Mouse (Mus musculus) forelimb bud, embryonic 11.5 days (tissue): ENCODE data around the gene Slc22a23.
"Not testable (repeated sequence)": the region's sequence is repeated elsewhere in the genome, so short reads cannot be mapped to it uniquely, and the experiment has no call there.

Experiments used
- DNase-seq: peaks from one replicate; pipeline ENCODE4 v3.0.0-alpha.2; 2012; ENCODE audit warnings: low read depth, low spot score

The Slc22a23 gene

DNA sequence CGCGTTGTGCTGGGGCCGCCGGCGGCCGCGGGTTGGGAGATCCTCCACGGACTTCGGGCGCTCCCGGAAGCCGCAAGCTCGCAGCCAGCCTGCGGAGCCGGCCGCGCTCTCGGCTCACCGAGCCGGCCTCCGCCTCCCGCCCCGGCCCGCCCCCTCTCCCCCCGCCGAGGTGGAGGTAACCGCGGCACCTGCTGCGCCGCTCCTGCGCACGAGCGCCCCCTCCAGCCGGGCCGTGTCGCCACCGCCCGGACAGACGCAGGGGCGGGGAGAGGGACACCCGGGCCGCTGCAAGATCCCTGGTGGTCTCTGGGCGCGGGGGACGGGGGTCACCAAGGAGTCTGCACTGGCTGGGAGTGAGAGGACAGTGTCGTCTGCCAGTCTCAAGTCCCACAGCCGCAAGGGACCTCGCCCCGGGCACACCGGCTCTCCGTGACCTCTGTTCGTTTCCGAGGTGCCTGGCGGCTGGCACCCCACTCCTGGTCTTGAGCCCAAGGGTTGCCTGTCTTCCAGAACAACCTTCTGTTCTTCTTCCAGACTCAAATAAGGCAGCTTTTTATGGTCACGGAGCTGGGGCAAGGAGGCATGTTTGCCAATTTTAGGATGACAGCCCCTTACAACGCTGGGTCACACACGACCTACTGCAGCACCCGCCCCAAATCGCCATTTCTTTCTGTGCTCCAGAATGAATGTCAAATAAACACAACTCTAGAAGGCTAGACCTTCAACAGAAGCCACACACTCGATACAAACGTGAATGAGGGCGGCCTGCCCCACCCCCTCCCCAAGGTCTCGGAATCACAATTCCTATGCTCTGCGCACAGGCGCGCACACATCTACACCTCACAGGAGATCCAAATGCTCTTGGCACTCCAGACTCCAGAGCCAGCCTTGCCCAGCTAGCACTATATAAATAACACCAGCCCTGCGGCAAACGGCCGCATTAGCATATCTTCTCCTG, at the start of gene Slc22a23:
TSS of gene Slc22a23 (minus strand) at position 55 of the 958 bp plus-strand sequence.
- peak; percentile 59 for DNase-seq

DNA sequence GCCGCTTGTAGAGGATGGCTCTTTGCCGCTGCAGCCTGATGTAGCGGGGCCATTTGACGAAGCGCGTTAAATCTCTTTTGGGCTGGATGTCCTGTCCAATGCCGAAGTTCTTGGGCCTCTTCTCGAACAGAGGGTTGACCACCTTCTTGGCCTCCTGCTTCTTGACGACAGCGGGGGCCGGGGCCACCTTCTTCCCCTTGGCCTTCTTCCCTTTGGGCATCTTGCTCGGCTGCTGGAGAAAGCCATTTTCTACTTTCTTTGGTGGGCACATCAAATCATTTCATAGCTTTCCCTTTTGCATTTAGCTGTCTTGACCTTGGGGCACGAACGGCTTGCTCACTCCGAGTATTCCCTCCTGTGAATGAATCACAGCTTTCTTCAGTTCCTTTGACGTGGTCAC, 49.3 kb upstream of the Slc22a23 start:
- DNase-seq = not testable (repeated sequence)

DNA sequence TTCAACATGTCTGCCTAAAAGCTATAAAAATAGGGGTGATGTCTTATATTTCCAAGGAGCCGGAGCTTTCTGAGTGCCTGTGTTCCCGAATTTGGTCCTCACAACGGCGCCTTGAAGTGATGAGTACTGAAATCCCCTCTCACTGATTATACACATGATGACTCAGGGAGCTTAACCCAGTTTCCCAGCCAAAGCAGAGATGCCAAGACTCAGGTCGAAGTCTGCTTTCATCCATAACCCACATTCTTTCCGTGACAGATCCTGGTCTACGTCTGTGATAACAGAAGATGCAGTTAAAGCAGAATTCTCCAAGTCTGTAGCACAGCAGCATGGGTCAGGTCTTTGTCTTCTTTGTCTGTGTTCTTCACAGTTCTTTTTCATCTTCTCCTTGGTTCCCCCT, 47.4 kb upstream of the Slc22a23 start:
- DNase-seq = no peak

DNA sequence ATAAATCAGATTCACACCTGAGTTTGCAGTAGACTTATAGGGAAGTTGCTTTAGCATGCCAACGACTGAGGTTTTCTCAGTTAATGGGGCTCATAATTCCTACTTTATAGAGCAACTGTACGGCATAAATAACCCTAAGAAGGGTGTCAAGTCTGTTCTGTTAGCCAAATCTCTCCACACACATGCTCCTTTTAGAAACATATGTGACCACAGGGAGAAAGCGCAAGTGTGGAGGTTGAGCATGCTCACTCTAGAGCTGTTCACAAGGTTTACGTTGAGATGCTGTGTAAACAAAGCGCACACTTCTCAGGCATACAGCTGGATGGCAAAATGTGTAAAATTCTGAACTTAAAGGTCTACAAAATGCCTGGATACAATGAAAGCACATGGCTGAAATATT, 43.2 kb upstream of the Slc22a23 start:
- DNase-seq = no peak

DNA sequence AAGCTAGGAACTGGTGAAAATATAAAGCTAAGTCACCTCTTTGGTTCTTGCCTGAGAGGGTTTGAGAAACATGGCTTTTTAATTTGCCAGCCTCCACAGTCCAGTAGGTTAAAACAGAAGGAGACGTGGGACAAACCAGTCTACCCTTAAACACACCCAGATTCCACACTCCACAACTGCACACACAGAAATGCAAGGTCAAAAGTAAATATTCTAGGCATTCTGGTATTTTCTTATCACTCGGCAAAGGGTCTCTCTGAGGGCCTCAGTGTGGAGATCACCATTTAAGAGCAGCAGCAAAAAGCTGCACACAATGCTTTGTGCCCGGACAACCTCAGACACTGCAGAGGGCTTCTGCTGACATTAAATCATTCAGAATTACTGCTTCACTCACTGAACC, 38.4 kb upstream of the Slc22a23 start:
- DNase-seq = no peak

DNA sequence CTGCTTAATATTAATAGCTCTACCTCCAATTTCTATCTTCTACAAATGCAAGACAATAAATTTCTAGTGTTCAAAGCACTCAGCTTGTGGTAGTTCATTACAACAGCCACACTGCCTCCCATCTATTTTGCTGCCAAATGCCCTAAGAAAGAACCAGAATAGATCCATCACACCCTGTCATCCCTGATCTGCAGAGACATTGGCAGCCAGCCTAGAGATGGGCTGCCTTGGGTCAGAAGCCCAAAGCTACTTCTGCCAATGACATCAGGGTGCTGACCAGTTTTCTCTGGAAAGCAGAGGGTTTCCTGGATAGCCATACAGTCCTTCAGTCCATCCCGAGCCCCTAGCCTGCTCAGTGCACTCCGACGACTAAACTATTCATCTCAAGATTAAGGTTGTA, 33.9 kb upstream of the Slc22a23 start:
- DNase-seq = no peak

DNA sequence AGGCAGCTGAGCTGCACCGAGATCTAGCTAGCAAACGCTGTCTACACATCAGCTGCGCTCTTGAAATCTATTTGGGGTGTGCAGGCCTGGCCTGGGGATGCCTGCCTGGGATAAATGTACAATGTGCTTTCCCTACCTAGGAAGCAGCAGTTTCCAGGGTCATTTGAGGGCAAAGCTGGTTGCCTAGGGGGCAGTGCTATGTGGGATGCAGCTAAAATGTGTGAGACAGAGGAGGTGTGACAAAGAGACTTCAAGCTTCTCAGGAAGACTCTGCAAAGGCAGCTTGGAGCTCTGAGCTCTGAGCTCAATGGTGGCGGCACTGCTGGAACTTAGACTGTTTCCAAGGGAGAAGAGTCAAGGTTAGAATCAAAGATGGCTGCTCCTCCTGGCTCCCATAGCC, 30.2 kb upstream of the Slc22a23 start:
- no peak for DNase-seq

DNA sequence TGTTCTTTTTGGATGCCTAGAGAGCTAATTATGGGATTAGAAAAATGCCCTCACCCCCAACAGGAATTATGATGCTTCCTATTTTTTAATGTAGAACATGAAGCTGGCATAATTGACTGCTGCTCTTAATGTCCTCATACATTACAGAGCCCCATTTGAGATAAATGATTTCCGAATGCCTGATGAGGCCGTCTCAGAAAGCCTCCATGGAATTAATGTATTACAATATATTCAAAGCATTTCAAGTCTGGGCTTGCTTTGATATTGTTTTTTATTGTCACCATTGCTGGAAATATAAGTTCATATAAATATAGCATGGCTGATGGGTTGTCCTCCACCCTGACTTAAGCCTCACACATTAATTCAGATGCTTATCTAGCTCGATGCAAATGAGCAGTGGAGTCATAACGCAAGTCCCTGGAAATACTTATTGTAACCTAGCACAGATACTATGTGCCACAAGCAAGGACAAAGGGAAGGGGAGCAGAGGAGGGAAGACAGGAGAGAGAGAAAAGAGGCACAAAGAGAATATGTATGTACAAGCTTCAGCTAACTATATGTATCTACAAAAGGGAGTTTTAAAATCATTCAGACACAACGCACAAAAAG, 28.0 kb upstream of the Slc22a23 start:
- no peak for DNase-seq

DNA sequence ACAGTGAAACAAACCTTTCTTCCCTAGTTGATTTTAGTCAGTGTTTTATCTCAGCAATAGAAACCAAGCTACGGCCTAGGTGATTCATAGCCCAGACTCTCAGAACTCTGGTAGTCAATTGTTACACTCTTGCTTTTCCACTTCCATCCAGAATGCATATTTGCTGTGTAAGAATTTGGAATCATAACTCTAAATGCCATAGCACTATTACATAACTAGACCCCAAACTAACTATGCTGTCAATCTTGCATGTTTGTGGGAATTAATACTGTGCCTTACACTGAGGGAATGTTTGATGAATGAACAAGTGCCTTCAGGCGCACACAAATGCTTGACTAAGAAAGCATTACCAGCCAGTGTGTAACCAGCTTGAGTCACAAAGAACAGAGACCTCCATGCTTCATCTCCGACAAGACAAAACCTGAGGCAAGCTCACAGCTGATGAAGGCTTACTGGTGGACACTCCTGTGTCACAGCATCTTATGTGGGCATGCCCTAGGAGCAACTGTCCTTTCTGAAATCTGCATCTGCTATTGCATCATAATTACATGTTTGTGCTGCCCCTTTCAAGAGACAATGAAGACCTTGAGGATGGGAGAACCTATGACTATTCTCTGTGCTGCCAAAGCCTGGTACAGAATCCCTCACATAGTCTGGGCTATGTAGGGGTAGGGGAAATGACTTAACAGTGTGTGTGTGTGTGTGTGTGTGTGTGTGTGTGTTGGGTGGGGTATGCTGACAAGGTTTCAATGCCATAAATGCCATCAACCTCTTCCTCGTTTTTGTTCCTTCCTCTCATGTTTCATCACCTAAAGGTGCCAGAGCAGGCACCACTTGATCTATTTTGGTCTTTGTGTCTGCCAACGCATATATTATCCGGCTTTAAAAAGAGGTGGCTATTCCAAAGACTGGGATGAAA, 27.2 kb upstream of the Slc22a23 start:
- DNase-seq = no peak

DNA sequence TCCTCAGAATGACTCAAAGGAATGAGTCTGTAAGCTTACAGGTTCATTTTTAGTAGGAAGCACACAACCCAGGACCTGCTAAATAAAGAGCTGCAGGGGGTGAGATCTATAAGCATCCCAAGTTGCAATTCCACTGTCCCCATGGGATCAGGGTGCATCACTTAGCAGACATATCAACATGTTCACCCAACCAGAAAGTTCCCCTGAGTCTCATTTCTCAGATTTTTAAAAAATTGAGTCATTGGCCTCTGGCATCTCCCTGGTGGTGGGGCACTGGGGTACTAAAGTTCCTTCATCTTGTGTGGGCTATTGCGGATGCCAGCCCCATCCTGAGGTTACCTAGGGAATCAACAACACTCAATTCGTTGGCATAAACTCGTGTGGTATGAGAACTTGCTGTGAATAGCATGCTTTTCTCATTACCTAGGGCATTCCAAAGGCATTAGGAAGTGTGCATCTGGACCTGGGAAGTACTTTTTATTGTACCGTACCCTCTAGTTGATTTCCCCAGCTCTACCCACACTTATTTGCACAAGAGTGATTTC, 25.4 kb upstream of the Slc22a23 start:
- DNase-seq = no peak

DNA sequence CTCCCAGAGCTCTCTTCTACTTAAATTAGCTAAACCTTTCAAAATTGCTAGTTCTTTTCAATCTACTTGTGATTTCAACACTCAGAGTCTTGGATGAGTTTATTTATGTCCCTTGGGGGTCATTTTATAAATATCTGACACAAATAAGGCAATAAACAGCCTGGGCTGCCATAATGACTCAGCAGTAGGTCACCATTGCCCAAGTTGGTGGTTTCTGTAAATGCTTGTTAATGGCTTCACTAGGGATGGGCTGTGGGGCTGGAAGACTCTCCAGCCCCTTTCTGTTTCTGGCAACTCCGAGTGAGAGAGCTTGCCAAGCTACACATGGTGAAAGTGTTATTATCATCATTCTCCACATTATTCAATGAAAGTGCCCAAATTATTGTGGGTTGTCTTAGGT, 20.2 kb upstream of the Slc22a23 start:
- no peak for DNase-seq

DNA sequence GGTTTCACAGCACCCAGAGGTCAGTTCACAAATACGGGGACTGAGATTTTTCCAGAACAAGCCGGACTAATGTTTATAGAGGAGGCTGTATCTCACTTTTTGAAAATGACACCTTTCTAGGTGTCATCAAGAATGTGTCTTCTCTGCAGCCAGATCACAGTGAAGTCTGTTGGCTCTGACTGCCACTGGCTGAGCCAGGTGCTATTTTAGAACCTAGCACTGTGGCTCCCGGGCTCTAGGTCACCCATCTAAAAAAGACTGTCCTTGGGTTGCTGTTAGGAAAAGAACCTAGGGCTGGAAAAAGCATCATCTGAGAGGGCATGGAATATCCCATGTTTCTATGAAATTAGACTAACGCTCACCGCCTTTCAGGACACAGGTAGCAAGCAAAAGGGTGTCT, 10.7 kb upstream of the Slc22a23 start:
- no peak for DNase-seq

DNA sequence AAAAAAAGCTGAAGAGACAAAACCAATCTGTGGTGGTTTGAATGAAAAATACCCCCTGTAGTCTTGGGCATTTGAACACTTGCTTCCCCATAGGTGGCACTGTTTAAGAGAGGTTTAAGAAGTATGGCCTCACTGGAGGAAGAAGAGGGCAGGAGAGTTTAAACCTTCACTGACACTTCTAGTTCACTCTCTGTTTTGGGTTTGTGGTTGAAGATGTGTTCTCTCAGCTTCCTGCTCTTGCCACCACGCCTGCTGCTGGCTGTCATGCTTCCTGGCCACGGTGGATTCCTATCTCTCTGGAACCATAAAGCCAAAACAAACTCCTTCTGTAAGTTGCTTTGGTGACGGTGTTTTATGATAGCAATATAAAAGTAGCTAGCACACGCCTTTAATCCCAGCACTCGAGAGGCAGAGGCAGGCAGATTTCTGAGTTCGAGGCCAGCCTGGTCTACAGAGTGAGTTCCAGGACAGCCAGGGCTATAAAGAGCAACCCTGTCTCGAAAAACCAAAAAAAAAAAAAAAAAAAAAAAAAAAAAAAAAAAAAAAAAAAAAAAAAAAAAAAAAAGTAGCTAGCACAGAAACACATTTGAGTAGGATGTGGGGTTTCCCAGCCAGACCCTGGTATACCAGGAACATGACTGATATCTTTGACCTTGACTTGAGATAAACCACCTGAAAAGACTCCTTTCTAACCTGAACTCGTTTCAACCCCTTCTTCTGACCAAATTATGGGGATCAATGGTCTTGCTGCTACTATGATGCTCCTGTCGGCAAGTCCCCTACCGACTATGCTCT, 10.0 kb upstream of the Slc22a23 start:
- no peak for DNase-seq

DNA sequence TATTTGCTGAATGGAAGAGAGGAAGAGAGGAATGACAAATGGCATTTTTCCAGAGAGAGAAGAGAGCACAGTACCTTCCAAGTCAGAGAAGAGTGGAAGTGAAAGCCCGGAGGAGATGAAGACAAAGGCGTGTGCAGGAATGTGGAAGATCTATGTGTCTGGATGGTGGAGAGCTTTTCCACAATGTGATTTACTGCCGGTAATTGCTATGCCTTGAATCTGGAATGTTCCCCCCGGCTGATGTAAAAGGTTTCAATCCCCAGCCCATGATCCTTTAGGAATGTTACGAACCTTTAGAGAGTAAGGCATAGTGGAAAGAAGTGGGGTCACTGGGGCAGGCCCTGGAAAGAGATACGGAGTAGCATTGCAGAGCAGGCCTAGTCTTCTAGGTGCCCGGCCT, 8.3 kb upstream of the Slc22a23 start:
- DNase-seq = peak; percentile 33

DNA sequence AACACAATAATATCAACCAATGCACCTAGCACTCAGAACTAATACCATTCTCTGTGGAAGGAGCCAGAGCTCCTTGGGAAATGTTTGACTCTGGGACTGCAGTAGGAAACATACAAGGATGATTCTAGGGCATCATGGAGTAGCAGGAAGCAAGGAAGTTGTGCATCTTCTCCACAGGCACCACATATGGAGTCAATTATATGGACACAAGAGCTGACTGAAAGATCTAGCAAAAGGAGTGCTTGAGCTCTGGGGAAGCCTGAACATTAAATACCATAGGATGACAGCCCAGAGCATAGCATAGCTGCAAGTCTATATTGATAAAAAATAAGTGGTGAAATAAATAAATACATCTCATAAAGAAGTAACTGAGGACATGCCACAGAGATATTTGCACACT, 6.5 kb upstream of the Slc22a23 start:
- no peak for DNase-seq

DNA sequence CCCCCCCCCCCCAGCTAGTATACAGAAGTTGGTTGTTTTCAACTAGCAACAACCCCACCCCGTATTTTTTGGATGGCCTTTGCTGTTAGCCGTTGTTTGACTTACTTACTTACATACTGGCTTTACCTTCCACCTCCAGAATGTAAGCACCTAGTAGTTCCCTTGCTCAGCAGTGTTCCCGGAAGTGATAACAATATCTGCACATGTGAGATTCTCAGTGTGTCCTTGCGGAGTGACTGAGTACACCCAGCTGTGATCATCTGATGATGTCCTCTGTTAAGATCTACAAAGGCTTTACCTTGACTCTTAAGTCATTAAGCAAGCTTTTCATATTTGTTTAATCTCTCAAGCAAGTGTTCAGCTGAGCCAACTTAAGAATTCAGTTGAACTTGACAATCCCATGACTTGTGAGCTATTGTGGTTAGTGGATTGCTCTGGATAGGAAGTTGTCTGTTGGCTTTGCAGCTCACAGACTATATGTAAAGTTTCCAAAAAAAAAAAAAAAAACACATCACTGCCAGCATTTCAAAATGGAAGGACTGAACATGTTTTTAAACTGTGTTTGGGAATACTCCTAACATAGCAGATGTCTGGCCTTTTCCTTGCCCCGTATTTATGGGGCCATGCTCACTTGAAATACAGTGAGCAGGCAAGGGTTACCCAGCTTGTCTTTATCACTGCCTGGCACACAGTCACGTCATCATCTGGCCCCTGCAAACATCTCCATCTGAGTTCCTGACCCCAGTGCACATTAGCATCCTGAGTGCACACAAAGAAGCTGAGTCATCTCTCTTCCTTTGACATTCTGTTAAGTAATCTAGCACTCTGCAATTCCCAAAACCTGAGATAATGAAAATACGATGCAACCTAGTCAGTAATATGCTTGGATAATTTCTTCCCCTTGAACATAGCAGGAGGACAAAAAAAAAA, 3.2 kb upstream of the Slc22a23 start:
- no peak for DNase-seq

DNA sequence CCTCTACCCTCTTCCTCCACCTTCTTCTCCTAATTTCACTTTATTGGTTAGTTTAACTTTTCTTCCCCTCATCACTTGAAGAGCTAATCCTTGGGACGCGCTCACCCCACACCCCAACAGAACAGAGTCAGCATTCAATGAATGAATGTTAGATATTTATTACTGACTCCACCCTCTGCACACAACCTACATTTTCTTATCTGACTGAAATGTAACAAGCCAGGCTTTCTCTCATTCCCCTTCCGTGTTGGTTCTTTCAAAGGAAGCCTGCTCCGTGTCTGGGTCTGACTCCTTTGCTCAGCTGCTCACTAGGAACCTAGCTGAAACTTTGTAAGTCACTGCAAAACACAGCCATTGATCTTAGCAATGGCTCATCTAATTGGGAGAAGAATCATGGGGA, 1.8 kb upstream of the Slc22a23 start:
- DNase-seq = no peak

DNA sequence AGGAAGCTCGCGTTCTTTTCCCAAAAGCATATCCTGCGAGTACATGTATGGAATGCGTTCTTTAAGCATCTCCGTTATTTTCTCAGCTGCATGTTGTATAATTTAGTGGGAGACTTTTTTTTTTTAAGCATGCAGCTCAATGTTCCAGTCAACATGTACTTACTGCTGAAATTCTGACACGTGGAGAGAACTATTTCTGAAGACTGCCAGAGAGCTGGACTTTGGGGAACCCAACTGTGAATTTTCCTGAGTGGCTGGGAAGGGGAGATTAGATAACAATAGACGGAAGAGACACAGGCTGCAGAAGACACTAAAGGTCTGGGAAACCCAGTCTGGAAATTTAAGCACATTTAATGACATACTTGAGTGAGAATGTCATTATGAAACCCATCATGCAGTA, 1.3 kb upstream of the Slc22a23 start:
- DNase-seq = no peak

DNA sequence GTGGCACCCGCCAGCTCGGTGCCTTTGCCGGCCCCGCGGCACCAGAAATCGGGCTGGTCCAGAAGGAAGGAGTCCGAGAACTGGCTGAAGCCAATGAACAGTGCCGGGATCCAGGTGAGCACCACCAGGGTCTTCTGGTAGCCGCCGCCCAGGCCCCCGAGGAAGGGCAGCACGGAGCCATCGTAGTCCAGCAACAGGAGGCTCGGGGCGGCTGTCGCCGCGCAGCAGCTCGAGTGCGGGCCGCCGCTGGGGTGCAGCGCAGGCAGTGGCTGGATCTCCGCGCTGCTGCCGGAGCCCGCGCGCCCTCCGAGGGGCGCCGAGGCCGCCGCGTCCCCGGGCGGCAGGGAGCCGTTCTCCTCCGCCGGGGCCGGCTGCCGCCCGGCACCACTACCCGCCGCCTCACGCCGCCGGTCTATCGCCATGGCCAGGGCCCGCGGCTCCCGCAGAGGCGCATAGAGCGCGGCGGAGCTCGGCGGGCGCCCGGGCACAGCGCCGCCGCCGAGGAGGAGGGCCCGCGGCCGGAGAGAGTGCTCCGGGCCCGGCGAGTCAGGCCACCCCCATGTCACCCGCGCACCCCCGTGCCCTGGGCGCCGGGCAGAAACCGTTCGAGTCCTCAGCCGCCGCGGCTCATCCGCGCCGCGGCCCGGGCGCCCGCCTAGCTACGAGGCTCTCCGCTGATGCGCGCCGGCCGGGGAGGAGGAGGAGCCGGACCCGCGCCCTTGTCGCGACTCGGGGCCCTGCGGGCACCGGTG, 430 bp downstream of the Slc22a23 start:
- DNase-seq = no peak
